Mouse (Mus musculus) heart, adult 8-10 months (tissue): ENCODE results near the gene Fcgbp. TPM values are rescaled to one million over a fixed set of nuclear protein-coding genes. Genes with fewer than 3 reads are reported as not detected.
"Not testable (repeated sequence)": the region's sequence is repeated elsewhere in the genome, so short reads cannot be mapped to it uniquely, and the experiment has no call there.

ENCODE experiments used
- DNase-seq: peaks from one replicate; pipeline ENCODE4 v3.0.0; 2022; ENCODE audit warnings: low spot score
- total RNA-seq, 4 experiments: library from RNA; stranded (reverse); gene quantifications; 2 replicates each; pipeline ENCODE4 v1.2.4; 2022

Gene Fcgbp
- not detected for total RNA-seq

GRCm38 (mm10) chr7:28070531-28071298 lies at the start of gene Fcgbp:
TSS of gene Fcgbp (plus strand) at chr7:28071236.
- DNase-seq, result no peak

- no peak for DNase-seq
Measured at GRCm38 (mm10) chr7:28044524-28044923, 26.5 kb upstream of the Fcgbp start.

GRCm38 (mm10) chr7:28049476-28050409 lies 21.3 kb upstream of the Fcgbp start, which contains the start of gene Psmc4:
TSS of gene Psmc4 (minus strand) at chr7:28050101.
- DNase-seq, result peak; percentile 98

- DNase-seq, result no peak
Measured at GRCm38 (mm10) chr7:28050584-28050983, 20.5 kb upstream of the Fcgbp start.

GRCm38 (mm10) chr7:28053046-28053930 lies 17.7 kb upstream of the Fcgbp start:
- DNase-seq, result no peak

GRCm38 (mm10) chr7:28059972-28060371 lies 11.1 kb upstream of the Fcgbp start:
- no peak for DNase-seq

- no peak for DNase-seq
Measured at GRCm38 (mm10) chr7:28068661-28069060, 2.4 kb upstream of the Fcgbp start.

GRCm38 (mm10) chr7:28069546-28070172 lies 1.4 kb upstream of the Fcgbp start:
- DNase-seq, result no peak

GRCm38 (mm10) chr7:28084215-28084614 lies 13.2 kb downstream of the Fcgbp start:
- DNase-seq, result no peak

- no peak for DNase-seq
Measured at GRCm38 (mm10) chr7:28086236-28086635, 15.2 kb downstream of the Fcgbp start.

GRCm38 (mm10) chr7:28093541-28093940 lies 22.5 kb downstream of the Fcgbp start:
- DNase-seq, result no peak

- DNase-seq, result no peak
Measured at GRCm38 (mm10) chr7:28099101-28099500, 28.1 kb downstream of the Fcgbp start.

- DNase-seq, result no peak
Measured at GRCm38 (mm10) chr7:28100596-28101590, 29.9 kb downstream of the Fcgbp start.

- not testable (repeated sequence) for DNase-seq
Measured at GRCm38 (mm10) chr7:28102936-28103335, 31.9 kb downstream of the Fcgbp start.

GRCm38 (mm10) chr7:28104670-28105069 lies 33.6 kb downstream of the Fcgbp start:
- DNase-seq, result no peak

- DNase-seq, result no peak
Measured at GRCm38 (mm10) chr7:28106241-28106640, 35.2 kb downstream of the Fcgbp start.

- no peak for DNase-seq
Measured at GRCm38 (mm10) chr7:28114648-28115047, 43.6 kb downstream of the Fcgbp start.

- no peak for DNase-seq
Measured at GRCm38 (mm10) chr7:28129166-28129565, 58.1 kb downstream of the Fcgbp start, which contains the start of gene 9530053A07Rik. TSS of gene 9530053A07Rik (plus strand) at chr7:28129466.

GRCm38 (mm10) chr7:28137613-28138012 lies 66.6 kb downstream of the Fcgbp start:
- DNase-seq, result no peak

GRCm38 (mm10) chr7:28148263-28148662 lies 77.2 kb downstream of the Fcgbp start:
- peak; percentile 33 for DNase-seq
